Mouse (Mus musculus) cerebellum, adult 11 months (tissue): ENCODE results near the gene Lrmda.

ENCODE experiments used
- DNase-seq: peaks from one replicate; pipeline ENCODE4 v3.0.0; 2022

Lrmda gene

GRCm38 (mm10) chr14:22425018-22425534, 405.6 kb downstream of the Lrmda start:
- DNase-seq: no peak

GRCm38 (mm10) chr14:22435441-22435840, 415.9 kb downstream of the Lrmda start:
- no peak for DNase-seq

GRCm38 (mm10) chr14:22435860-22436377, 416.4 kb downstream of the Lrmda start:
- DNase-seq: no peak

GRCm38 (mm10) chr14:22440341-22440999, 421.0 kb downstream of the Lrmda start:
- no peak for DNase-seq

GRCm38 (mm10) chr14:22441859-22442447, 422.4 kb downstream of the Lrmda start:
- DNase-seq: no peak

GRCm38 (mm10) chr14:22442719-22443118, 423.2 kb downstream of the Lrmda start:
- DNase-seq: no peak

- DNase-seq: no peak
Measured at GRCm38 (mm10) chr14:22444541-22444940, 425.0 kb downstream of the Lrmda start.

GRCm38 (mm10) chr14:22445161-22445821, 425.8 kb downstream of the Lrmda start:
- no peak for DNase-seq

- no peak for DNase-seq
Measured at GRCm38 (mm10) chr14:22445841-22446570, 426.5 kb downstream of the Lrmda start.

GRCm38 (mm10) chr14:22451603-22452002, 432.1 kb downstream of the Lrmda start:
- DNase-seq: no peak

GRCm38 (mm10) chr14:22464314-22464713, 444.8 kb downstream of the Lrmda start:
- DNase-seq: no peak

GRCm38 (mm10) chr14:22471041-22471440, 451.5 kb downstream of the Lrmda start:
- no peak for DNase-seq

GRCm38 (mm10) chr14:22473451-22473850, 453.9 kb downstream of the Lrmda start:
- DNase-seq: no peak

- no peak for DNase-seq
Measured at GRCm38 (mm10) chr14:22473991-22474390, 454.5 kb downstream of the Lrmda start.

- no peak for DNase-seq
Measured at GRCm38 (mm10) chr14:22493326-22493725, 473.8 kb downstream of the Lrmda start.

GRCm38 (mm10) chr14:22494290-22494689, 474.8 kb downstream of the Lrmda start:
- DNase-seq: no peak

- DNase-seq: no peak
Measured at GRCm38 (mm10) chr14:22494866-22495265, 475.4 kb downstream of the Lrmda start.

GRCm38 (mm10) chr14:22495286-22495685, 475.8 kb downstream of the Lrmda start:
- DNase-seq: no peak

- DNase-seq: no peak
Measured at GRCm38 (mm10) chr14:22497636-22498131, 478.2 kb downstream of the Lrmda start.

- DNase-seq: no peak
Measured at GRCm38 (mm10) chr14:22509747-22510530, 490.4 kb downstream of the Lrmda start.

GRCm38 (mm10) chr14:22510531-22510785, 490.9 kb downstream of the Lrmda start:
- no peak for DNase-seq

GRCm38 (mm10) chr14:22514362-22515084, 495.0 kb downstream of the Lrmda start:
- DNase-seq: no peak
